Mouse (Mus musculus): ENCODE data around the gene Kcnj1.

Gene Kcnj1

DNA sequence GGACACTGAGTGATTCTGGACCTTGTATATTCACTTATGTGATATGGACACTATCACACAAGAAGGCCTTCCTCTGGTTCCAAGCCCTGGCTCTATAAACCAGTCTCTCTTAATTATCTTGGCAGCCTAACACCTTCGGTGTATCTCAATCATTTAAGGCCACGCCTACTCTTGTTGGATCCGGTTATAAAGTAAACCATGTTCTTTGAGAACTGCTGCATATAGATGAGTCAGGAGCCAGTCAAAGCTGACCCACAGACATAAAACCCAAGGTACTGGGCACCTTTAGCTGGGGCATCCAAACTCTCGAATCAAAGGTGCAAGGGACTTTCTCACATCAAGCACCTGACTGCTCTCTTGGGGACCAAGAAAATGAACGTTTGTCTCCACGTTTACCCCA lies at the start of gene Kcnj1:
TSS of gene Kcnj1 (plus strand) at position 292 of the 400 bp plus-strand sequence.
- DNase-seq (ENCODE audit: low spot score) = no peak

DNA sequence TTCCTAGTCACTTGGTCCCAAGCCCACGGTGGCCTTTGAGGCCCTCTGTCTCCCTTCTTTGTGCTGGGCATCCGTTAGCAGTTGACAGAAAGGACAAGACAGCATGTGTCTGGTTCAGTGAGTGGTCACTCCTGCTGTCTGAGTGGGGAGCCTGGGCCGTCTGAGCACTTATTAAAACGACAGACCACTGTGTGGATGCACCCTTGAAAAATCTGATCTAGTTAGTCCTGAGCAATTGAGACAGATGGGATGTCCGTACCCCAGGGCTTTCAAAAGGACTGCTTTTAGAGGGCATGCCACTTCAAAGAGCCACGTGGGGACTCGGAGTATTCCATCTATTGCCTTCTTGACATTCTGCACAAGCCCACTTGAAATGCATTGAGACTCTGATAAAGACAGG lies 48.7 kb upstream of the Kcnj1 start:
- DNase-seq (ENCODE audit: low spot score) = no peak

DNA sequence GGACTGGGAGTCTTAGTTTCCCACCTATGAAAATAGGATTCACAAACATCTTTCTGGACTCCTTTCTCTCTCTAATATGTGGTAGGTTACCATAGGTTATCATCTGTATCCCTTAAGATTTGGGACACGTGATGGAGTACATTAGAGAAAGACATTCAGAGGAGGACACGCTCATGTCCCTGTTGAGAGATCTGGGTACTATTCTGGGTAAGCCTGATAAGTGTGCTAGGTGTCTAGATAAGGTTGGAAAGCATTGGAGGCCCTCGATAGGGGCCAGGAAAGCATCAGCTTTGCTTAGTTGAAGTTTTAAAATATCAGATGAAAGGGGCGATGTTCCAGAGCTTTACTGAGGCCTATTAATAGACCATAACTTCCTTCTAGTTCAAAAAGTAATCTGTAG lies 43.5 kb upstream of the Kcnj1 start:
- no peak for DNase-seq (ENCODE audit: low spot score)

DNA sequence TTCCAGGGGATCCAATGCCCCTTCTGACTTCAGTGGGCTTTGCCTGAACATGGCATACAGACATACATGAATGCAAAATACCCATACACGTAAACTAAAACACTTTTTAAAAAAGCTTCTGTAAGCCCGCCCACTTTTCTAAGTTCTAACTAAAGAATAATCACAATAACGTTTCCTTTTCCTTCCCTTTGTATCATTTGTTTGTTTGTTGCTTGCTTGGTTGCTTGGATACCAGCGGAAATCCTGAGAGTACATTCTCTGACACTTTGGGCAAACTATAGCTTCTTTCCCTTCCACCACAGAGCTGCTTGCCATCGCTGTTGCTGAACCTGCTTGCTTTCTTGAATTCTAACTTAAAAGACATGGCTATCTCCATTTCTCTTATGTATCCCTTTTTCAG lies 41.1 kb upstream of the Kcnj1 start:
- DNase-seq (ENCODE audit: low spot score) = no peak

DNA sequence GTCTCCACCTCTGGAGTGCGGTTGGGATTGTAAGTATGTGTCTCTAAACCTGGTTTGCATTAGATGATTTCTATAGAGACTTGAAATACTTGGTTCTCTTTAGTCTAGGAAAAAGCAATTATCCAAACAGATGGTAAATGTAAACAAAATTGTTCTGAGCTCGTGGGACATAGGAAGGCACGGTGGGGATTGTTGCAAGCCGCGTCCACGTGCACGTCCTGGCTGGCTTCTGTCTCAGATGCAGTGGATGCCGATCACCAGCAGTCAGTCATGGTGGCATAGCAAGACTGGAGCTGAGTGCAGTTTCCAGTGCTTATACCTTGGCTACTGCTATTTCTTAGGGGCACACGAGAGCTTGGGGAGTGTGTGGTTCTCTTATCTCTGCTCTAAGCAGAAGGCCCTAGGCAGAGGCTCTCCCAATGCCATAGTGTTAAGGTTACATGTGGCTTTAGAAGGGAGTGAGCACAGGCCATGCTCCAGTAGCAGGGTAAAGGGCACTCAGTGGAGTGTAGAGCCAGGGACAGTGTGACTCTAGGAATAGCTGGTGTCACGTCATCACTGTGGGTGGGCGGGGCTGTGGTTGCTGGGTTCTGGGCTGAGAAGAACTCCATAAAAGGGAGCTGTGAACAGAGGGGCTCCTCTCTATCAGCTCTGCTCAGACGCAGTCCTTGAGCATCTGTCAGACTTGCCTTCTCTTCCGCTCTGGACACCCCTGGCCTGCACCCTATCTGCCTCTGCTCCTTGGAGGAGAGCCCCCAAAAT lies 36.7 kb upstream of the Kcnj1 start:
- DNase-seq (ENCODE audit: low spot score) = no peak

DNA sequence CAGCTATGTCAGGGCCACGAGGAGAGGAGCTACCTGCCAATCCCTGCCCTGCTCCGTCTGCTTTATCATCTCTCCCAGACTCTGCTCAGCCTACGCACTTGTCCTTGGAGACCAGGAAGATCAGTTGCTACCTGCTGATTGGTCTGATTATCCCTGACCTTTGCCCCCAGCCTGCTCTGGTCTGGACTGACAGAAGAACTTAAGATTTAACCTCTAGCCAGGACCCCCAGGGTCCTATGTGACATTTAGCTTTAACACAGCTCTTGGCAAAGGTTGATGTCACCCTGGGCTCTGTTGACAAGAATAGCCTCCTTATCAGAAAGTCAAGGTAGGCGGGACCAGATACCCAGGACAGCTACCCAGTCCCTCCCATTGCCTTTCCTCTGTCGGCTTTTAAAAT lies 31.5 kb upstream of the Kcnj1 start:
- DNase-seq (ENCODE audit: low spot score) = no peak

DNA sequence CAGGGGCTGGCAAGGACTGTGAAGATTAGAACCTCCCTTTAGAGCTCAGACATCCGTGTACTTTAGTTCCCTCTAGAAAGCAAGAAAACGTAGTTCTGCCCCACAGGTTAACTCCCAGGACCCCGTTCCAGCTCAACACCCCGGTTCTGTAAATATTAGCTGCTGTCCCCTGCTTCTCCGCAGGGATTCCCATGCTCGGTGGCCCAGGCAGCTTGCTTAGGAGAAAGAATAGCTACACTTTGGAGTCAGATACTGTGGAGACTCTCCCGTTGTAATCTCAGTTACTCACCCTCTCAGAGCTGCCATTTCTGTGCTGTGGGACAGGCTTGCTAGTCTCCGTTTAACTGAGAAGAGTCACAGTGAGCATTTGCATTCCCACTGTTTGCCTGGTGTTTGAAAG lies 29.4 kb upstream of the Kcnj1 start:
- no peak for DNase-seq (ENCODE audit: low spot score)

DNA sequence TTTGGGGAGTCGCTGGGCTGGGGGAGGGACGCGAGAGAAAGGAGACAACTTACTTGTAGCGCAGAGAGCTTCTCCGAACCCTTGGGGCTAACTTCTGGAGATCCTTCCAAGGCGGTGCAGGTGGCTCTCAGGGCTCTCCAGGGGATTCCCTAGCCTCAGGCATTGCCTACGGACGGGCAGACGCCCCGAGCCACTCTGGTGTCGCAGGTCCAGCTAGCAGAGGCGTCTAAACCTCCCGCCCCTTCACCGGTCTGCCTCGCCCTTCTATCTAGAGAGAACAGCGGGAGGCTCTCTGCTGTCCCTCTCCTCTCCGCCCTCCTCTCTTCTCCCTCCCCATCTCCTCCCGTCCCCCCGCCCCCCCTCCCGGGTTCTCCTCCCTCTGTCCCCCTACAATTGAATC lies 28.2 kb upstream of the Kcnj1 start, which contains the start of gene Kcnj5:
TSS of gene Kcnj5 (minus strand) at position 300 of the 400 bp plus-strand sequence.
- peak; percentile 41 for DNase-seq (ENCODE audit: low spot score)

DNA sequence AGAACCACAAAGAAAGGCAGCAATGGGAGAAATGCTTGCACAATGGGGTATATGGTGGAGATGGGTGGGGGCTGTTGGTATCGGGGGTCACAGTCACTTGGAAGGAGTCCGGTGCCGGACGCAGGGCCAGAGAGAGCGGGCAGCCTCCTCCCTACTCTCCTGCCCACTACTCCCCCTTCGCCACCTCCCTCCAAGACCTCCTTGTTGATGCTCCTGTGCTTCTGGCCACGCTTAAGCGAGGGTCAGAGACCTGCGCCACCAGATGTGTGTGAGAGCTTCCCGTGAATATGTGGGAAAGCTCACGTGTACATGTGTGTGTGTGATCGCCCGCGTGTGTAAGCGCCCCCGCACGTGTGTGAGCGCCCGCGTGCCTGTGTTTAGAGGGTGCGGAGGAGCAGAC lies 27.8 kb upstream of the Kcnj1 start:
- DNase-seq (ENCODE audit: low spot score) = no peak

DNA sequence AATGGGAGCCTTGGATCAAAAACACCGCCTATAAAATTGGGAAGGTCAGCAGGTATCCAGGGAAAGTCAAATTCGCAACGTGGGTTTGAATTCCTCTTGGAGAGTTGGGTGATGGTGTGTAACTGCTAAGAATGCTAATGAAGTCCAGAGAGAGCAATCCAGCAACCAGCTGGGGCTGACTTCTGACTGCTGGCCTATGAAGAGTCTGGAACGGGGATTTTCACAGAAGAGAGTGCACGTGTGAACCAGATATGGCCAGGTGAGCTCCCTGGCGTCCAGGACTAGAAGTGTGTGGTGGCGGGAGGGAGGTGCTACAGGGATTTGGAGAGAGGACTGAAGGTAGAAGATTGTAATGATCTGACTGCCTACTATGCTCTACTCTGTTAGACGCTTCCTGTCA lies 24.2 kb upstream of the Kcnj1 start:
- no peak for DNase-seq (ENCODE audit: low spot score)

DNA sequence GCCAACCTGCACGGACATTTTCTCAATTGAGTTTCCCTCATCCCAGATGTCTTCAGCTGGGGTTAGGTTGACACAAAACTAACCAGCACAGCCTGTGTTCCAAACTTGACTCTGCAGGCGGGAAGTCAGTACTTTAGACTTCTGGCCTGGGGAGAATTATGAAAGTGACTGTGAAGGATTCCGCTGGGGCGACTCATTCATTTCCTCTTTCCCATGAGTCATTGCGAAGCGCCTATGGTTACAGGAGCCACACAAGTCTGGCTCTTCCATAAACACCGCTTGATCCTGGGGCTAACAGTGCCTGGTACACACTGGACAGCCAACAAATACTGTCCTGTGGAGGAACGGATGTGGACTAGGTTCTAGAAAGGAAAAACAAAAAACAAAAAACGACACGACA lies 22.9 kb upstream of the Kcnj1 start:
- no peak for DNase-seq (ENCODE audit: low spot score)

DNA sequence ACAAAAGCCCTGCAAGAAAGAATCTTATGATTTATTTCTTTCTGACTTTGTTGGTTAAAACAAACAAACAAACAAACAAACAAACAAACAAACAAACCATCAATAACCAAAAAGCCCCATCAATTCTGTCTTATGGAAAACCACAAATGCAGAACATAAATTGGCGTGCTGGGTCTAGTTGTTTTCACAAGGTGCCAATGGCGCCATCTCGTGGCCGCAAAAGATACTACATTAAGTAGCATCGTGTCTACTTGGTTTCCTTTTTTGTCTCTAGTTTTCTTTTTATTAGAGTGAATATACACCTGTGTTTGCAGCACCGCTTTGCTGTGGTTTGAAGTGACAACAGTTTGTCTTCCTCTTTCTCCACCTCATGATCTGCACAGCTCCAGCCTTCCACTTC lies 22.0 kb upstream of the Kcnj1 start:
- DNase-seq (ENCODE audit: low spot score) = peak; percentile 87

DNA sequence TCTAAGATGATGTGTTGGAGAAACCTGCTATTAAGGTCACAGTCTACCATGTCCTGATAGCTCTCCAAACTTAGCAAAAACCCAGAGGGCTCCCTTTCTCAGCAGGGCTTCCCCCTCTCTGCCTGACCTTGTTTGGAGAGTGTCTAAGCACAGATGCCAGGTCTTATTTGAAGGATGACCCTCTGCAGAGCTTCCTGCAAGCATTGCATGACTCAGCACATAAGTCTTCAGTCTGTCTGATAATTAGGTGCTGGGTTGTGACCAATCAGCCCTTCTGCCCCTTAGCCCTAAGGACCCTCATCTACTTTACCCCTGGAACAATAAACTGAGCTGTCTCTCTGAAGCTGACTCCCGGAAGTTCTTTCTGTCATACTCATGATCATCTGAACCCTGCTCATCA lies 11.5 kb upstream of the Kcnj1 start:
- DNase-seq (ENCODE audit: low spot score) = no peak

DNA sequence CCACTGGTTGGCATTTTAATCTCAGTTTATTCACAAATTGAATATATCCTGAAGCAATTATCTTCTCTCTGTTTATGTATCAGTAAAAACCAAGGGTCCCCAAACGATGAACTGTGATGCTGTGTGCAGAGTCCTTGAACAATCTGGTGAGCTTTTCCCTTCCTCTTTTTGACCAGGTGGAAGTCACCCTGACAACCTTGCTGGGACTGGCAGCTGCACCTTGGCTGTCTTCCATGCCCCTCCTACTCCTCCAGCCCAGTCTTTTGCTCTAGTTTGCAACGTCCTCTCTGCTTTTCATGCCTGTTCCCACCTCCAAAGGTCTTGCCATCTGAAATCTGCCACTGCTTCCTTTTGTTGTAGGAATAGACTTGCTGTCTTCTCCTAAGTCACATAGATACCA lies 3.5 kb upstream of the Kcnj1 start:
- DNase-seq (ENCODE audit: low spot score) = no peak

DNA sequence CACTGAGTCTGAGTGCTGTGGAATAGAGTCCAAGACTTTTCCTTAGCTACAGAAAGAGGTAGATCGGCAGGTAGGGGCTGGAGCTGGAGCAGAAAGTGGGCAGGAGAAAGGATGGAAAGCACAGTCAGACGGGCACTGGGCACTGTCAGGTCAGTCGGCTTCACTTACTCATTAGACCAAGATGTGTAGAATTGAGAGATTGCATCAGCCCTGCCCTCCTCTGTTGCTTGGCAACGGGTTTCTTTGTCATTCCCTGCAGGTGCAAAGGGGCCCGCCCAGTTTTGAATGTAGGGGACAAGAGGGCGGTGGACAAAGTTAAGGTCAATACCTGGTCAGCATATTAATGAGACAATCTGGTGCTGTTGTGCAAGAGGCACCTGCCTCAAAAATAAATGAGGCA lies 2.9 kb upstream of the Kcnj1 start:
- DNase-seq (ENCODE audit: low spot score) = no peak

DNA sequence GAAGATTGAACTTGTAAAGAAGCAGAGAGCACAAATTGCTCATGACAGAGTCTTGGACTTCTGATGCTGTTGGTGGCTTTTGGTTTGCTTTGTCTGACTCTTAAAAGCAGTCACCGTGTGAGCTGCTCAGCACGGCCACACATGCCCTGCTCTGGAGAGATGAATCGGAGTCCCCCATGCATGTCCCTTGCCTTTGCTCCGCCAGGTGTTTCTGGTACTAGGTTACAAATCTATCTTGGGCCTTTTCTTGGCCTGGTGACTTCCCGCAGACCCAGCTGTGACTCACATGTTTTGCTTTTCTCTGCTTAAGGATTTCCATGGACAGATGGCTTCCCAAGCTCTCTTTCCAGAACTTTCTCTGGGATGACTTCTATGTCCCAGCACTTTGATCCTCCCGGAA lies 1.4 kb downstream of the Kcnj1 start:
- DNase-seq (ENCODE audit: low spot score) = no peak

DNA sequence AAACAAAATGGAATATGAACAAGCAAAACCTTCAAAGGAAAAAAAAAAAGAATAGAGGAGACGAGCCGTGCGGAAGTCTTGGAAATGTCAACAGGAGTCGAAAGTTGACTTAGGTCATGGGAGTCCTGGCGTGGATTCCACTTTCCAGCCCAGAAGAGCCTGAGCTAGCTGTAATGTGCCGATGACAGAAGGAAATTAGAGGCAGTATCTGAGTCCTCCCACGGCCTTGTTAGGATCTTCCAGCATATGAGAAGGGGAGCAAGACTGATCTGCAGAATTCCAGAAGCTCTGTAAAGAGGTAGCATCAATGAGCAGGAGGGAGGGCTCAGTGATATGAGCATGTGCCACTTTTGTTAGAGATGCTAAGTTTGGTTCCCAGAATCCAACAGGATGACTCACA lies 3.7 kb downstream of the Kcnj1 start:
- DNase-seq (ENCODE audit: low spot score) = no peak

DNA sequence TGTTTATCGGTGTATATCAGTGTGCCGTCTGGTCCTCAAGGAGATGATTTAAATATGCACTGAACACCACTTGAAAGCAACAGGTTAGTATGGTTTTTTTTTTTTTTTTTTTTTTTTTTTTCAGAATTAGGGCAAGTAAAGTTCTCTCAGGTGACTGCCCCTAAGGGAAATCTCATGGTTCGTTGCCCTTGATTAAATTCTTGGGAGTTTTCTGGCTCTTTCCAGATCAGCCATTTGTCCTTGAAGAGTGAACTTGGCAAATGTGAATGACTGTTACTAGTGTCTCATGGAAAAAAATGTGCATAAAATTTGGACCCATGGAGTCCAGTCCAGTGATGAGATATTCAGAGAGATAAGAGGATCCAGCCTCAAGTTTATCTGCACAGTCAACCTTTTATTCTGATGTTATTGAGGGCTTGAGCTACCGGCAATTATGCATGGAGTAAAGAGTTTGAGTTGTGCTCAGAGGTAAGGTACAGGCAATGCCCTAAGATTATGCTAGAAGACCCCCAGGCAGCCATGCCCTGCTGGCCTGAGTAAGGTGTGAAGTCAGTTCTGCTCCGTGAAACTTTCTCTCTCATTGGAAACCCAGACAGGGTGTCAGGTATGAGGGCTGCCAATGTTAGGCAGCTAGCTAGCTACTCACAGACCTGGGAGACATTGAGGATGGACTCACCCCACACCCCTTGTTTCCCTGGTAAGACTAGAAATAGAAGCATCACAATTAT lies 4.7 kb downstream of the Kcnj1 start:
- no peak for DNase-seq (ENCODE audit: low spot score)

DNA sequence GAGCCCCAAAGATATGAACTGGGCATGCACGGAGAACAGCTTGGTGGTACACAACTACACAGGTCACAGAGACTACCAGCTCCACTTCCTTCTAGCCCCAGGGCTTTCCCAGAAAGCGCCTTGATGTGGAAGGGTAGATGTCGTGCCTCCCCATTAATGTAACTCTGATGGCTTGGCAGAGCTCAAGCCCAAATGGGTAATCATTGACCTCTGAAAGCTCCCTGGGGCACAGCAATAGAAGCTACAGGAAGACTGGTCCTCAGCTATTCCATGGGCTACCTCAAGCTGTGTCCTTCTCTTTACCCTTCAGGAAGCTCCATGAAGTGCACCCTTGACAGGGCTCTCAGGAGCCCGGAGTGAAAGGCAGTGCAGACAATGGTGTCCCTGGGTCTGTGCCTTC lies 12.6 kb downstream of the Kcnj1 start:
- no peak for DNase-seq (ENCODE audit: low spot score)

DNA sequence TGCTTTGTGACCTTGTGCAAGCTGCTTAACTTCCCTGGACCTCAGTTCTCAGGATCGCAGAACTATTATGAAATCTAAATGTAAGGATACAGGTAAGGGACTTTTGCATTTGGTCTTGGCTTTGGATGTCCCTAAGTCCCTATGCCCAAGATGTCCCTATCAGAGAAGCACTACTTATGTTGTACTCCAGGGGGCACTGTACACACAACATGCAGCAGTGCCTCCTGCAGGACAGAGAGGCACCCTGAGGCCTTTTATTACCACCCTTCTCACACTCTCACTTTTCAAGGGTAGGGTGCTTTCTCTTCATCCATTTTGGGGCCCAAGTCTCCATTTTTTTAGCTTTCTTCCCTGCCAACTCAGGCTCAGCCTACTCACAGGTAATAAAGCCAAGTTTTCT lies 15.8 kb downstream of the Kcnj1 start:
- no peak for DNase-seq (ENCODE audit: low spot score)

DNA sequence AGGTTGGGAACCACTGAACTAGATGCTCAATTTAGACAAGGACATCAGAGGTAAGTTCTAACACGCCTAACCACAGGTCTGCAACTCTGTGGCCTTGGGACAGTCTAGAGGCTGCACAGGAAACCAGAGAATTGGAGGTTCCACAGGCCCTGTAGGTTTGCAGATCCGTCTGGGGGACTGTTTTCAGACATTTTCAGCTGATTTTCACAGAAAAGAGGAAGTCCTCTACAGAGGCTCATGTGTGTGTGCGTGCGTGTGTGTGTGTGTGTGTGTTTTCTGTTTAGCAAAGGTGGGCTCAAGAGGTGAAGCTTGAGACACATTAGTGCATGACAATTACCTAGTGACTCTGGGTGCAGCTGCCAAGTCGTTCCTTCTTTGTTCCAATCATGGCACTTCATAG lies 18.8 kb downstream of the Kcnj1 start:
- no peak for DNase-seq (ENCODE audit: low spot score)

DNA sequence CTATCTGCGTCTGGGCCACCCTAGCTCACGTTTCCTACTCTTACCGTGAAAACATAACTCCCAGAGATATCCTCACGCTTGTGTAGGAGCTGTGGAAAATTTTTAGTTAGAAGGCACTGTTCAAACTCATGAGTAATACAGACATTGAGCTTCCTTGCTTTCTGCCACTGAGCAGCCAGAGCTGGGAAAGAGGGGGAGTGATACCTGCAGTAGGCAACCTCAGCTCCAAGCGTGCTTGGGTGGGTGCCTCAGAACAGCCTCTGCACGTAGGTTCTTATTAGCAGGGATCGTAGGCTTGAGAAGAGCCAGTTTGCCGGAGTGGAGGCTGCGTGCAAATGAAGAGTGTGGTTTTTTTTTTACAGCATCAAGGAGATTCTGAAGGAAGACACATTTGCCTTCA lies 19.4 kb downstream of the Kcnj1 start:
- no peak for DNase-seq (ENCODE audit: low spot score)

DNA sequence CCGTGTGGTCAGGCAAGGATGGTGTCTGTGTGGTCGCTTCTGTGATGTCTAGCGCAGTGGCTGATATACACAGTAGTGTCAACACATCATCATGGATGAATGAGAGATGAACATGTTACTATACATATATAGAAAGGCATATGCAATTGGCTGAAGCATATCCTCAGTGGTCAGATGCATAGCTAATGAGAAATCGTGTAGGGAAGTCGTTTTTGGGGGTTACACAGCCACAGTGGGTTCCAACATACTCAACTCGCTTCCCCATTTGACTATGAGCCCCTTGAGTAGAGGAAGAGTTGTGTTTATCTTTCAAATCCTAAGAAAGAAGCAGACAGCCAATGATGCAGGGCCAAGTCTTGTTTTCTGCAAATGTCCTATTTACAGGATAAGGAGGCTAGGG lies 20.4 kb downstream of the Kcnj1 start:
- no peak for DNase-seq (ENCODE audit: low spot score)

DNA sequence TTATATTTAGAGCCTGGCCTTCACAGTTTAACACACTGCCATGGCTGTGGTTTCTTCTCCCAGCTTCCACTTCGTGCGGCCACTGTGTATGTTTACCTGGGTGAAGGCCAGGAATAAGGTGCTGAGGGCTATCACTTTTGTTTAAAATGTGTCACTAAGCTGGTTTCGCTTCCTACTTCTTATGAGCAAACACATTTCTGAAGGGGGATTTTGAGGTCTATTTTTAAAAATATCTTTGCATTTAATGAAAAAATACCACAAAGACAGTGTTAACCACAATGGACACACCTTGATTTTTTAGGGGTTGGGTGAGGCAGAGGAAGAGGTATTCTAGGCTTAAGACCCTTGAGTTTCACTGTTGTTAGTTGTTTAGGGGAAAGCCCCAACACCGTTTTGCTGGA lies 22.5 kb downstream of the Kcnj1 start:
- no peak for DNase-seq (ENCODE audit: low spot score)
